Mouse (Mus musculus) cerebellum, adult 9-11 months (tissue): ENCODE results near the gene Sh3pxd2a.

Experiments
- DNase-seq: peaks from one replicate; pipeline ENCODE4 v3.0.0; 2022

The Sh3pxd2a gene

DNA sequence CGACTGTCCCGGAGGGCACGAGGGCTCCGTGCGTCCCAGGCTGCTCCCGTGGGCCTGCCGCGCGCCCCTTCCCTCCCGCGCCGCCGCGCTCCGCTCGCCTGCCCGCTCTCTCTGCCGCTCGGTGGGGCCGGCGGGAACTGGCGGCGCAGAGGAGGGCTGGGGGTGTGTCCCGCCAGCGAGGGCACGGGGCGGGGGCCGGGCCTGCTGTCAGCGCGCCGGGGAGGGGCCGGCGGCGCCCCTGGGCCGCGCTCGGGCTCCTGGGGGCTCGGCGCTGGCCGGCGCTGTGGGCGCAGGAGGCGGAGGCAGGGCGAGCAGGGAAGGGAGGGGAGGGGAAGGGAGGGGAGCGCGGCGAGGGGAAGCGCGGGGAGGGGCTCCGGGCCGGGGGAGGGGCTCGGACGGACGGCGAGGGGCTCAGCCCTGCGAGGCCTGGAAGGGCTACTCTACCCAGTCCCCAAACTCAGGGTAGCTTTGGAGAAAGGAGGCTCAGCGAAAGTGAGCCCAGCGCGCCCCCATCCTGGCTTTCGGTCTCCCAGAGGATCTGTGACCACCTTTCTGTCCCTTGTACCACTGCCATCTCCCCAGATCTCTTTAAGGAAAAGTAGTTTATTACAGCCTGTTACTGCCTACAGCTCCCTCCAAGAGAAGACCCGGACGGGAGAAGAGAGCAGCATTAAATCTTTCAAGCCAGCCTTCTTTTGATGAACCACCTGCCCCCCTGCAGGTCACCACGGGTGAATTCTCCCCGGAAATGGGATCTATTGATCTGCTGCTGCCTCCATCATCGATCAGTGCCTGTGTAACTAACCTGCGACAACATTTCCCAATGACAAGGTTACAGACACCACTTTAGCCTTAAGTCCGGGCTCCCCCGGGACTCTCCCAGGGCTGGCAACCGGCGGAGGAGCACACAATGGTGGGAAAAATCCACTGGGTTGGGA lies at the start of gene Sh3pxd2a:
Gene Sh3pxd2a, minus strand, starts transcription at position 98 of the 938 bp plus-strand sequence.
- DNase-seq: no peak

DNA sequence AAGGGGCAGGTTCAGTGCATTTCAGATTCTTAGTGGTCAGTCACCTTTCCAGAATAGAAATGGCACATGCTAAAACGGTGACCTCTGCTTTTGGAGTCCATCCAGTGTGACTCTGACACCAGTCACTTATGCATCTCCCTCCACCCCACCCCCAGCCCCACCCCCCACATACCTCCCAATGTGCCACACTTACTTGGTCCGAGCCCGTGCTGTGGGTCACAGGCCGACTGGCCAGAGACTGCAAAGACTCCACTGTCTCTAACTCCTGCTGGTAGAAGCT lies 49.4 kb upstream of the Sh3pxd2a start:
- no peak for DNase-seq

DNA sequence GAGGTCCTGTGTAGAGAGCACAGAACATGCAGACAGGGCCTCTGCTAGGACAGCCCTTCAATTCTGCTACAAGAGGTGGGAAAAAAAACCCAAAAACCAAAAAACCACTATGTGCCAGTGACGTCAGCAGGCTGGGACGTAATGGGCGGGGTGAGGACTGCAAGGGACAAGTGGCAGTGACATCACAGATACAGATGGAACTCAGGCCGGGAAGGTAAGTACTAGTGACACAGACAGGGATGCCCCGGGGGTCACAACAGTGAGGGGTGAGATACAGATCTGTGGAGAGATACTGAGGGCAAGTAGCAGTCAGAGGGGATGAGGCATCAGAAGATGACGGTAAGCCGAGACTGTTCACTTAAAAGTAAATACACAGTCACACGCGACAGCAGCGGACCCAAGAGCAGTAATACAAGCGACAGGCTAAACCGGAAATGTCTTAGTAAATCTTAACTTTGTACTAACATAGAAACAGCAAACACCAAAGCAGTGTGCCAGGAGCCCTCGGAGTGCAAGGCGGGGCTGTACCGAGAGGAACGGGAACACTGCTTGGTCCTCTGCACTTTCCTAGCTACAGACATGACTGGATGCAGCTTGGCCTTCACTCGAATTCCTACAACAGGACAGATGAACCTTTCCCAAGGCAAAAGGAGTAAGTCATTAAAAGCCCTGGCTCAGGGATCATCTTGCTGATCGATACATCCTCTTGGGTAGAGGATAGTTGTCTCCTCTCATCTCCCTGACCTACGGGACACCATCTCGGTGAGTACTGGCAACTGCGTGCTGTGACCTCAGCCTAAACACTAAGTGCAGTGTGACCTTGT lies 48.8 kb upstream of the Sh3pxd2a start:
- DNase-seq: no peak

DNA sequence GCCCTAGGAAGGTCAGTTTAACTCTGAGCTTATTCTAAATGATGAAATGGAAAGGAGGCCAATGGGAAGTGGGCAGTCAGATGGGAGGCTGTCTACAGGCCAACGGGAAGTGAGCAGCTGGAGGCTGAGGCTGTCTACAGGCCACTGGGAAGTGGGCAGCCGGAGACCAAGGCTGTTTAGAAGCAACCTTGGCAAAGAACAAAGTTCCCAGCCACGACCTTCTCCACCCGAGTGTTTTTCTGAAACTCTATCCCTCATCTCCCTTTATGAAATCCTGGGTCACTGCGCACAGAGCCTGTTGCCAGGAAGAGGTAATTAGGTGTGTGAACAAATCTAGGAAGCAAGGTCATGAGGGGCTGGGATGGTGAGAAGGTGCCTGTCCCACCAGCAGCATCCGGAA lies 47.8 kb upstream of the Sh3pxd2a start:
- no peak for DNase-seq

DNA sequence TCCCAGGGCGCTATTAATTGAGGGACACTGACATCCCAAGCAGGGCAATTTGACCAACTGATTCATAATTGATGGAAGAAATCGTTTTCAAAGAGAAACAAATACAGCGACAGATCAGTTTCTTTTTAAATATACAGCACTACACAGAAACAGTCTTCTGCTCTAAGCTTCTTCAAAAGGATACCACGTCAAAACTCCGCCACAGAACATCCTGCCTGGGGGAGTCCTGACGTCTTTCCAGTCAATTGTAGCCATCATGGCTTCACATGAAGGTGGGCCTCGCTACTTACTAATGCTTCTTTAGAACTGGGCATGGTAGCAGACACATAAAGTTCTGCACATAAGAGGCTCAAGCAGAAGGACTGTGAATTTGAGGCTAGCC lies 47.1 kb upstream of the Sh3pxd2a start:
- no peak for DNase-seq

- DNase-seq: no peak
Observed at GRCm38 (mm10) chr19:47510473-47511293, 46.5 kb upstream of the Sh3pxd2a start.

DNA sequence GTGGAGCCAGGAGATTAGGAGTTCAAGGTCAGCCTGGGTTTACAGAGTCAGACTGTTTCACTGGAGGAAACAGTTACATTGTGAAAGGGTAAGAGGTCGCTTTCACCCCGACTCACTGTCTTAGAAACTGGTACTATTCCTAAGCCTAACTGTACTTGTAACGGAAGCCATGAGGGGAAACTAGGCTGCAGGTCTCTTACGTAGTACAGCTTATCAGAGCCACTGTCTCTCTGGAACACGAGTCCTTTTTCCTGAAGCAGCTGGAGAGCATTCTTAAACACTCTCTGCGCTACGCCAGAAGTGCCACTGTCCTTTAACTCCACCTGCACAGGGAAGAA lies 45.9 kb upstream of the Sh3pxd2a start:
- DNase-seq: no peak

DNA sequence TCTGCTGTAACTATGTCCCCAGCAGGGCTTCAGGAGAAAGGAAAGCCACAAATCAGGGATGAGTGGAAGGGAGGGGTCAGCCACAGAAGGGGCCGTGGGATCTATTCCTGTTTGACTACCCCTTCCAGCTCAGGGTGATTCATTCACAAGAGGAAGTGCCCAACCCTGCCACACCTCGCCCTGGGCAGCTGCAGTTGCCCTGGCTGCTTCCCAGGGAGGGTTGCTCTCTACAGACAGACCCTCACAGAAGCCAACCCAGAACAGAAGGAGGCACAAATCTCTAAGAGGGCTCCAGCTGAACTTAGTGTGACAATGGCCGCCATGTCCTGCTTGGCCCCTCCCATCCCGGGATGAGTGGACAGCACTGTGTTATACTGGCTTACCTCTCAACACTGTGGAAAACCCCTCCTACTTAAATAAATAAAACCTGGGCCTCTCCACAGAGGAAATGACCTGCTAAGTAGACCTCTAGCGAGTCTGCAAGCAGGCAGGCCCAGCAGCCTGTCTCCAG lies 44.6 kb upstream of the Sh3pxd2a start:
- no peak for DNase-seq

GRCm38 (mm10) chr19:47508191-47508590 lies 44.0 kb upstream of the Sh3pxd2a start:
- no peak for DNase-seq

GRCm38 (mm10) chr19:47507128-47508121 lies 43.2 kb upstream of the Sh3pxd2a start:
- peak; percentile 43 for DNase-seq

DNA sequence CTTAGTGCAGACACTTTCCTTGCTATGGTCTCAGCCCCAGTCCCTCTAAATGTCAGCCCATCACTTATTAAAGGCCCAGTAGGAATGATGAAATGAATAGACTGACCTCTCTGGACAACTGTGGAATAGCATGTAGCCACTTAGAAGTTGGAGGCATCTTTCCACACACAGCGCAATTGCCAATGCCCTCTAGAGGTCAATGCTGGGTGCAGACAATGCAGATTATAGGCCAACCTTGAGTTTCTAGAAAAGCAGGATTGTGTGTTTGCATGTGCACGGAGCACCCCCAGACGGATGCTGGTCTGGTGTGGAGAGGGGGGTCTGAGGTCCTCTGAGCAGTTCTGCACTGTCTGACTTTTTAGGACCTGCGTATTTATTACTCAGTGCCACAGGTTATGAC lies 39.4 kb upstream of the Sh3pxd2a start:
- DNase-seq: no peak

- no peak for DNase-seq
Observed at GRCm38 (mm10) chr19:47502563-47502962, 38.4 kb upstream of the Sh3pxd2a start.

GRCm38 (mm10) chr19:47500389-47501011 lies 36.3 kb upstream of the Sh3pxd2a start:
- no peak for DNase-seq

- no peak for DNase-seq
Observed at GRCm38 (mm10) chr19:47499841-47500240, 35.6 kb upstream of the Sh3pxd2a start.

DNA sequence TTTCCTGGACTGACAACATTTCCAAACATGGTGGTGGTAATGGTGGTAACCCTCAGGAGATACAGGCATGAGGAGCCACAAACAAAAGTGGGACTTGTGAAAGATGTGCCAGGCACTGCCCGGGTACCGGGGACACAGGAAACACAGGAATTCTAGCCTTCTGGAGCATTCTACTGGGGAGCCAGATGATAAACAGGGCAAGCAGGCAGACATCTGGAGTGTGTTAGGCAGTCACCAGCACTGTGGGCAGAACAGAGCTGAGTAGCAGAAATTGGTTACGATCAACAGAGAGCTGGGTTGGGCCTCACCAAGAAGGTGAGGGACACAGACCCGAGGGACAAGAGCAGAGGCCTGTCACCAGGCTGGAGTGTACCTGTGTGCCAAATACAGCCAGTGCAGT lies 34.7 kb upstream of the Sh3pxd2a start:
- no peak for DNase-seq

GRCm38 (mm10) chr19:47497736-47498135 lies 33.5 kb upstream of the Sh3pxd2a start:
- no peak for DNase-seq

DNA sequence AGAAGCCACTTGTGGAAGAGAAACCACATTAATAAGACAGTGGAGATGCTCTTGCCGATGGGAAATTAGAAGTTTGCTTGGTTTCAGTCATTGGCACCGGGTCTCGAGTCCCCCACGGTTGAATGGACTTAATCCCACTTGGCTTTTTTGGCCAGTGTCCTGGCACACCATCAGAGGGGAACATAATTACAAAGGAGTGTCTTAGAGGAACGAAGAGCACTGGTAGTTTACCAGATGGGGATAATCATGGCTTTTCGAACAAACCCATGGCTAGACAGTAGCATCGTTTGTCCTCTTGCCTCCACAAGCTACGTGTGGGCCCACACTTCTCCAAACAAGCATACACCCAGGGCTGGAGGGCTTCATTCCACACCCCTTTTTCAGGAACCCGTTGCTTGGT lies 33.1 kb upstream of the Sh3pxd2a start:
- no peak for DNase-seq

- no peak for DNase-seq
Observed at GRCm38 (mm10) chr19:47493017-47493997, 29.1 kb upstream of the Sh3pxd2a start.

- DNase-seq: no peak
Observed at GRCm38 (mm10) chr19:47492422-47492821, 28.2 kb upstream of the Sh3pxd2a start.

- no peak for DNase-seq
Observed at GRCm38 (mm10) chr19:47491853-47492252, 27.7 kb upstream of the Sh3pxd2a start.
